30 mouse cellular contexts compared by ENCODE assay signal in the genomic region with DNA sequence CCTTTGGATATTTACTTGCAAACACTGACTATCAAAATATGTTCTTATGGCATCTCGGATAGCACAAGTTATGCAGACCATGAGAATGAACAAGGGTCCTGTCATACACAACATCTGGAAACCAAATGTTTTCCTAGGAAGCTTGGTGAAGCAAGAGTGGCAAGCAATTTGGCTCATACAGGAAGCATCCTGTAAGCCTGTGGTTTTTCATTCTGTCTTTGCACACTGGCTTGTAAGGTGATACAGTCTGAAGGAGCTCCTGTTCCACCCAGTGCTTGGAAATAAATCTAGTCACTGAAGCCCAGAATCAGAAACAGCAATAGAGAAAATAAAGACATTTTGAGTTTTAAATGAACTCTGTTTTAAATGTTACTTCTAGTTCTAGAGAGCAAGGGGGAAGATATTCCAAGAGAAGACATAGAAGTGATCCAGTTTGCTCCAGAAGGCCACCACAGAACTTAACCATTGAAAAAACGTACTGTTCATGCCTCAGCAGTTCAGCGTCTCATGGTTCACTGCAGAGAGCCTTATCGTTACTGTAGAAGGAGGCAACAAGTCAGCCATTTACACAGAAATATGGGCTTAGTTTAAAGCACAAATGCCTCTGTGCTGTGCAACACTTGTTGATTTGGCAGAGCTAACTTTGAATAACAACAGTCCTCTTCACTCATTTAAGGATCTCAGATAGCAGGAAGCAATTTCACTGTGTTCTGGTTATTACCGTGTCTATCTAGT.
DNase-seq lines count a peak whose midpoint lies in the region; ATAC-seq and TF ChIP-seq lines count a peak whose summit lies in the region.
"Had no signal": no experiment of that assay in that cellular context is flagged by ENCODE, and none has a peak within 500 bp of the region (broad histone marks: within the 10 kb centered on the region; RNA-seq: fewer than 3 reads in every experiment).

No protein-coding gene starts in this region.

- DNase-seq in embryo, embryonic 10.5 days (ENCODE audit: low spot score), result peak; percentile 8
- no peak for DNase-seq in embryo, embryonic 9.5 days (ENCODE audit: extremely low spot score)
- no peak for DNase-seq in kidney, postnatal 4 days
- DNase-seq: adrenal gland, postnatal 14 days; cerebellum, adult 11 months; cerebellum, adult 9-10 months; cerebellum, postnatal 36 days; gastrocnemius, postnatal 36 days; heart, adult 18-20 months; heart, postnatal 4 days; layer of hippocampus, adult 9-11 months; liver; lung, adult 2 months; lung, postnatal 10 days; right cerebral cortex, postnatal 25 days had no signal

- H3K27ac ChIP-seq in kidney, embryonic 14.5 days (ENCODE audit: low read depth, low read length), result no peak overlapping the region
- peak overlapping the region; percentile 41; the same call in 1 of the 2 replicates for H3K27ac ChIP-seq in embryonic facial prominence, embryonic 12.5 days
- H3K27ac ChIP-seq in midbrain, embryonic 13.5 days, result no peak overlapping the region
- H3K27ac ChIP-seq: embryonic facial prominence, embryonic 13.5 days; forebrain, embryonic 13.5 days; hindbrain, embryonic 13.5 days; liver, embryonic 14.5 days; macrophage; midbrain, embryonic 15.5 days; stomach, embryonic 15.5 days had no signal

- H3K79me2 ChIP-seq in myocyte (ENCODE audit: control insufficient read depth, insufficient read depth), result no peaks in the 10 kb centered on the region

- no peak overlapping the region for H3K9ac ChIP-seq in kidney, embryonic 14.5 days (ENCODE audit: low read depth, low read length)
- no peak overlapping the region for H3K9ac ChIP-seq in embryonic facial prominence, embryonic 12.5 days
- no peak overlapping the region for H3K9ac ChIP-seq in midbrain, embryonic 13.5 days (replicated peaks)
- H3K9ac ChIP-seq: embryonic facial prominence, embryonic 13.5 days; forebrain, embryonic 13.5 days; heart, embryonic 12.5 days; hindbrain, embryonic 13.5 days; liver, embryonic 14.5 days; midbrain, embryonic 15.5 days; stomach, embryonic 15.5 days had no signal

- TF ChIP-seq POLR2A in myocyte (IDR thresholded peaks at IDR 0.05; ENCODE audit: insufficient read length, low read depth), result no peak

- H3K4me2 ChIP-seq in kidney, embryonic 14.5 days (replicated peaks; ENCODE audit: low read depth, low read length), result no peak overlapping the region
- no peak overlapping the region for H3K4me2 ChIP-seq in embryonic facial prominence, embryonic 12.5 days (replicated peaks)
- peak overlapping the region; percentile 14 for H3K4me2 ChIP-seq in myocyte (ENCODE audit: low read depth)
- no peak overlapping the region for H3K4me2 ChIP-seq in midbrain, embryonic 13.5 days (replicated peaks)
- H3K4me2 ChIP-seq: embryonic facial prominence, embryonic 13.5 days; forebrain, embryonic 13.5 days; heart, embryonic 12.5 days; hindbrain, embryonic 13.5 days; midbrain, embryonic 15.5 days; stomach, embryonic 15.5 days had no signal

- peak; percentile 66; the same call in 1 of the 2 replicates for ATAC-seq in kidney, embryonic 14.5 days (ENCODE audit: low FRiP score, low TSS enrichment)
- ATAC-seq in embryonic facial prominence, embryonic 12.5 days (ENCODE audit: insufficient number of reproducible peaks, insufficient read depth, low FRiP score, low TSS enrichment), result no peak
- ATAC-seq in midbrain, embryonic 13.5 days, result no peak
- ATAC-seq: forebrain, embryonic 13.5 days; intestine, embryonic 16.5 days; midbrain, embryonic 15.5 days; Patski had no signal

- H3K36me3 ChIP-seq in kidney, embryonic 14.5 days (ENCODE audit: control insufficient read depth, insufficient read depth, low read length), result no peaks in the 10 kb centered on the region
- no peaks in the 10 kb centered on the region for H3K36me3 ChIP-seq in embryonic facial prominence, embryonic 12.5 days
- no peaks in the 10 kb centered on the region for H3K36me3 ChIP-seq in myocyte (ENCODE audit: control insufficient read depth, insufficient read depth)
- H3K36me3 ChIP-seq in midbrain, embryonic 13.5 days, result no peaks in the 10 kb centered on the region
- H3K36me3 ChIP-seq: embryonic facial prominence, embryonic 13.5 days; G1E; heart, embryonic 12.5 days; hindbrain, embryonic 13.5 days; midbrain, embryonic 15.5 days; stomach, embryonic 15.5 days had no signal

- no peaks in the 10 kb centered on the region for H3K4me1 ChIP-seq in kidney, embryonic 14.5 days (ENCODE audit: control insufficient read depth, insufficient read depth, low read length)
- no peaks in the 10 kb centered on the region for H3K4me1 ChIP-seq in embryonic facial prominence, embryonic 12.5 days
- no peaks in the 10 kb centered on the region for H3K4me1 ChIP-seq in midbrain, embryonic 13.5 days (replicated peaks)
- H3K4me1 ChIP-seq: embryonic facial prominence, embryonic 13.5 days; forebrain, embryonic 13.5 days; heart, embryonic 12.5 days; hindbrain, embryonic 13.5 days; midbrain, embryonic 15.5 days; stomach, embryonic 15.5 days had no signal

- 61% methylated on average over 5 of the region's 5 CpGs for WGBS in kidney, embryonic 14.5 days
- WGBS in embryonic facial prominence, embryonic 12.5 days, result 38% methylated on average over 5 of the region's 5 CpGs
- 82% methylated on average over 5 of the region's 5 CpGs for WGBS in midbrain, embryonic 13.5 days

- no peak overlapping the region for H3K4me3 ChIP-seq in kidney, embryonic 14.5 days (ENCODE audit: low read length)
- no peak overlapping the region for H3K4me3 ChIP-seq in embryonic facial prominence, embryonic 12.5 days
- H3K4me3 ChIP-seq in myocyte, result no peak overlapping the region
- no peak overlapping the region for H3K4me3 ChIP-seq in midbrain, embryonic 13.5 days (replicated peaks)
- H3K4me3 ChIP-seq: embryonic facial prominence, embryonic 13.5 days; forebrain, embryonic 13.5 days; heart, embryonic 12.5 days; hindbrain, embryonic 13.5 days; midbrain, embryonic 15.5 days; stomach, embryonic 15.5 days had no signal

- no peaks in the 10 kb centered on the region for H3K27me3 ChIP-seq in kidney, embryonic 14.5 days (ENCODE audit: control insufficient read depth, insufficient read depth, low read length)
- H3K27me3 ChIP-seq in embryonic facial prominence, embryonic 12.5 days, result no peaks in the 10 kb centered on the region
- no peaks in the 10 kb centered on the region for H3K27me3 ChIP-seq in myocyte (ENCODE audit: control insufficient read depth, insufficient read depth, insufficient read length)
- H3K27me3 ChIP-seq in midbrain, embryonic 13.5 days, result no peaks in the 10 kb centered on the region
- H3K27me3 ChIP-seq: forebrain, embryonic 13.5 days; heart, embryonic 12.5 days; hindbrain, embryonic 13.5 days; midbrain, embryonic 15.5 days; stomach, embryonic 15.5 days had no signal

- no peak overlapping the region for H3ac ChIP-seq in myocyte (ENCODE audit: control insufficient read depth, insufficient read length)

- H3K9me3 ChIP-seq in kidney, embryonic 14.5 days (ENCODE audit: control insufficient read depth, low read length), result no peaks in the 10 kb centered on the region
- no peaks in the 10 kb centered on the region for H3K9me3 ChIP-seq in embryonic facial prominence, embryonic 12.5 days
- no peaks in the 10 kb centered on the region for H3K9me3 ChIP-seq in midbrain, embryonic 13.5 days
- H3K9me3 ChIP-seq: embryonic facial prominence, embryonic 13.5 days; forebrain, embryonic 13.5 days; G1E; heart, embryonic 12.5 days; hindbrain, embryonic 13.5 days; midbrain, embryonic 15.5 days; stomach, embryonic 15.5 days had no signal

TF ChIP-seq in myocyte, 11 proteins besides CTCF, POLR2A, EP300 and RAD21:
- TF ChIP-seq CEBPB (IDR thresholded peaks at IDR 0.05; ENCODE audit: insufficient read depth, poor library complexity, severe bottlenecking) (0 out of 2 replicates have a peak, but pooled peaks have one; percentile 23), TCF12 (IDR thresholded peaks at IDR 0.05; ENCODE audit: insufficient read depth, poor library complexity, severe bottlenecking) (no peak), USF1 (IDR thresholded peaks at IDR 0.05; ENCODE audit: low read depth) (no peak)
